Mouse (Mus musculus) MEL (cell line): ENCODE measurements around the gene Asrgl1. TPM values are rescaled to one million over a fixed set of nuclear protein-coding genes. Genes with fewer than 3 reads are reported as not detected.

Source experiments
- DNase-seq: peaks from one replicate; pipeline ENCODE4 v3.0.0; 2011; ENCODE audit warnings: low read depth, low spot score
- H3K27ac ChIP-seq: 2 replicates; pipeline ENCODE4 v1.5.1; 2012; ENCODE audit warnings: low read depth, mild to moderate bottlenecking, control low read depth, low read length, moderate library complexity; ENCODE audit not compliant: control insufficient read depth
- H3K27me3 ChIP-seq, 2 experiments: fragments of 150-350 bp in 1 of 2; sonication (generic) in 1 of 2; 2 replicates each; pipeline ENCODE4 v1.6.1; 2012; ENCODE audit warnings: low read length in 2 of 2, mild to moderate bottlenecking in 2 of 2, improper control_type of control experiment in 1 of 2, moderate library complexity in 1 of 2; ENCODE audit not compliant: insufficient read depth in 2 of 2, control insufficient read depth in 1 of 2
- H3K36me3 ChIP-seq, 2 experiments: 2 replicates each; pipeline ENCODE4 v1.6.1; 2012 to 2014; ENCODE audit warnings: low read length in 2 of 2, improper control_type of control experiment in 1 of 2, inconsistent platforms in 1 of 2, mild to moderate bottlenecking in 1 of 2; ENCODE audit not compliant: insufficient read depth in 2 of 2, control insufficient read depth in 1 of 2
- H3K4me1 ChIP-seq, 2 experiments: fragments of 150-350 bp in 1 of 2; sonication (generic) in 1 of 2; 2 replicates each; pipeline ENCODE4 v1.6.1; 2012; ENCODE audit warnings: low read length in 2 of 2, improper control_type of control experiment in 1 of 2, mild to moderate bottlenecking in 1 of 2; ENCODE audit not compliant: insufficient read depth in 2 of 2, control insufficient read depth in 1 of 2
- H3K4me3 ChIP-seq, 2 experiments: fragments of 150-350 bp in 1 of 2; sonication (generic) in 1 of 2; 2 replicates each; pipeline ENCODE4 v1.5.1; 2012; ENCODE audit warnings: low read depth in 2 of 2, low read length in 2 of 2, mild to moderate bottlenecking in 2 of 2, moderate library complexity in 2 of 2, control low read depth in 1 of 2, improper control_type of control experiment in 1 of 2; ENCODE audit not compliant: control insufficient read depth in 1 of 2, insufficient read depth in 1 of 2
- H3K79me2 ChIP-seq: 2 replicates; pipeline ENCODE4 v1.6.1; 2012; ENCODE audit warnings: mild to moderate bottlenecking, low read length, moderate library complexity; ENCODE audit not compliant: control insufficient read depth, poor library complexity, insufficient read depth
- H3K9ac ChIP-seq: 2 replicates; pipeline ENCODE4 v1.6.1; 2012; ENCODE audit warnings: low read depth, mild to moderate bottlenecking, control low read depth, low read length, moderate library complexity; ENCODE audit not compliant: control insufficient read depth, poor library complexity, severe bottlenecking
- H3K9me3 ChIP-seq: fragments of 150-350 bp; sonication (generic); replicated peaks from 2 replicates; pipeline ENCODE4 v1.6.1; 2012; ENCODE audit warnings: mild to moderate bottlenecking, low read length, improper control_type of control experiment, moderate library complexity; ENCODE audit not compliant: insufficient read depth
- CHD1 ChIP-seq: IDR thresholded peaks from 2 replicates; pipeline ENCODE4 v1.6.1; 2012; ENCODE audit warnings: low read depth, mild to moderate bottlenecking, inconsistent platforms, low read length, improper control_type of control experiment
- CHD2 ChIP-seq: IDR thresholded peaks from 2 replicates; pipeline ENCODE4 v1.6.1; 2011; ENCODE audit warnings: low read length, improper control_type of control experiment
- CTCF ChIP-seq, 3 experiments: IDR thresholded peaks in 2 of 3; conservative IDR thresholded peaks in 1 of 3; 2 replicates each; pipeline ENCODE4 v1.5.1; 2011 to 2012; ENCODE audit warnings: low read length in 3 of 3, low read depth in 2 of 3, mild to moderate bottlenecking in 2 of 3, improper control_type of control experiment in 1 of 3, inconsistent platforms in 1 of 3, mixed read lengths in 1 of 3, moderate library complexity in 1 of 3; ENCODE audit not compliant: control insufficient read depth in 1 of 3, insufficient read depth in 1 of 3, poor library complexity in 1 of 3, severe bottlenecking in 1 of 3
- E2F4 ChIP-seq: IDR thresholded peaks from 2 replicates; pipeline ENCODE4 v1.6.1; 2011; ENCODE audit warnings: low read depth, low read length, improper control_type of control experiment, borderline replicate concordance
- EP300 ChIP-seq, 2 experiments: IDR thresholded peaks; 2 replicates each; pipeline ENCODE4 v1.6.1; 2011; ENCODE audit warnings: improper control_type of control experiment in 2 of 2, low read length in 2 of 2, low read depth in 1 of 2, mild to moderate bottlenecking in 1 of 2
- ETS1 ChIP-seq: IDR thresholded peaks from 2 replicates; pipeline ENCODE4 v1.6.1; 2012; ENCODE audit warnings: low read depth, mild to moderate bottlenecking, inconsistent platforms, low read length, improper control_type of control experiment, moderate library complexity
- GABPA ChIP-seq: IDR thresholded peaks from 2 replicates; pipeline ENCODE4 v1.6.1; 2012; ENCODE audit warnings: low read depth, mild to moderate bottlenecking, inconsistent platforms, low read length, improper control_type of control experiment, moderate library complexity
- GATA1 ChIP-seq: IDR thresholded peaks from 2 replicates; pipeline ENCODE4 v1.6.1; 2011; ENCODE audit warnings: low read depth, low read length, improper control_type of control experiment
- HCFC1 ChIP-seq: IDR thresholded peaks from 2 replicates; pipeline ENCODE4 v1.6.1; 2012; ENCODE audit warnings: low read depth, mild to moderate bottlenecking, inconsistent platforms, low read length, improper control_type of control experiment, moderate library complexity
- JUND ChIP-seq: IDR thresholded peaks from 2 replicates; pipeline ENCODE4 v1.6.1; 2011; ENCODE audit warnings: low read depth, mild to moderate bottlenecking, improper control_type of control experiment, low read length
- MAX ChIP-seq: IDR thresholded peaks from 2 replicates; pipeline ENCODE4 v1.6.1; 2011; ENCODE audit warnings: low read length, improper control_type of control experiment
- MAZ ChIP-seq: IDR thresholded peaks from 2 replicates; pipeline ENCODE4 v1.6.1; 2012; ENCODE audit warnings: low read depth, mild to moderate bottlenecking, inconsistent platforms, low read length, improper control_type of control experiment
- MXI1 ChIP-seq: IDR thresholded peaks from 2 replicates; pipeline ENCODE4 v1.6.1; 2011; ENCODE audit warnings: mild to moderate bottlenecking, low read depth, low read length, improper control_type of control experiment
- MYB ChIP-seq: IDR thresholded peaks from 2 replicates; pipeline ENCODE4 v1.6.1; 2011; ENCODE audit warnings: mild to moderate bottlenecking, low read depth, low read length, improper control_type of control experiment
- NELFE ChIP-seq: IDR thresholded peaks from 2 replicates; pipeline ENCODE4 v1.6.1; 2011; ENCODE audit warnings: low read depth, low read length, improper control_type of control experiment
- SMC3 ChIP-seq: IDR thresholded peaks from 2 replicates; pipeline ENCODE4 v1.6.1; 2011; ENCODE audit warnings: low read depth, low read length, improper control_type of control experiment
- UBTF ChIP-seq: IDR thresholded peaks from 2 replicates; pipeline ENCODE4 v1.6.1; 2012; ENCODE audit warnings: low read depth, mild to moderate bottlenecking, inconsistent platforms, low read length, improper control_type of control experiment, moderate library complexity, borderline replicate concordance; ENCODE audit not compliant: insufficient read depth
- USF1 ChIP-seq: IDR thresholded peaks from 2 replicates; pipeline ENCODE4 v1.6.1; 2014; ENCODE audit warnings: low read depth, mild to moderate bottlenecking, inconsistent platforms, low read length, improper control_type of control experiment, moderate library complexity
- ZMIZ1 ChIP-seq: IDR thresholded peaks from 2 replicates; pipeline ENCODE4 v1.6.1; 2012; ENCODE audit warnings: low read depth, mild to moderate bottlenecking, inconsistent platforms, low read length, improper control_type of control experiment, moderate library complexity
- ZNF384 ChIP-seq: IDR thresholded peaks from 2 replicates; pipeline ENCODE4 v1.6.1; 2012; ENCODE audit warnings: low read depth, mild to moderate bottlenecking, inconsistent platforms, low read length, improper control_type of control experiment
- polyA plus RNA-seq, 2 experiments: library from polyadenylated mRNA; stranded (reverse) in 1 of 2; unstranded in 1 of 2; fragments of >175 nt in 1 of 2; fragments of >200 nt in 1 of 2; gene quantifications; 2 replicates each; pipeline versions ENCODE4 v1.2.1 to v1.2.4; 2012; ENCODE audit warnings: low replicate concordance in 2 of 2, low read depth in 1 of 2; ENCODE audit not compliant: insufficient read length in 2 of 2, insufficient read depth in 1 of 2, missing spikeins in 1 of 2
- total RNA-seq: library from RNA; depleted of rRNA; stranded (reverse); fragments of 300-350 nt; gene quantifications from 2 replicates; pipeline ENCODE4 v1.2.3, GENCODE M21; 2012

Gene Asrgl1
- total and polyA plus RNA-seq, 3 experiments = 24.5 to 63.9 TPM; not detected in 1

GRCm38 (mm10) chr19:9090709-9091108, 44.7 kb downstream of the Asrgl1 start:
- H3K27ac ChIP-seq = no peak overlapping the region
- H3K36me3 ChIP-seq = no peaks in the 10 kb centered on the region

GRCm38 (mm10) chr19:9090191-9090590, 45.2 kb downstream of the Asrgl1 start:
- no peak overlapping the region for H3K4me3 ChIP-seq
- H3K27me3 ChIP-seq = no peaks in the 10 kb centered on the region; a peak in 1 of 4 replicates
- no peaks in the 10 kb centered on the region for H3K36me3 ChIP-seq
- TF ChIP-seq ZMIZ1 (no peak), ETS1 (no peak), MAZ (no peak), NELFE (no peak), CTCF (IDR thresholded peaks at IDR 0.05 in 2 of 3, conservative IDR thresholded peaks at IDR 0.05 in 1 of 3; ENCODE audit: control insufficient read depth in 1 of 3, insufficient read depth in 1 of 3, low read depth in 2 of 3, low read length in 3 of 3, poor library complexity in 1 of 3, severe bottlenecking in 1 of 3) (no peak), HCFC1 (no peak), MAX (no peak), CHD1 (no peak), MYB (no peak), UBTF (no peak), ZNF384 (no peak), CHD2 (no peak), GABPA (no peak), GATA1 (no peak)
- H3K27ac ChIP-seq = no peak overlapping the region
- no peak for DNase-seq
- no peak overlapping the region for H3K9ac ChIP-seq
- H3K4me1 ChIP-seq = no peaks in the 10 kb centered on the region
- no peaks in the 10 kb centered on the region for H3K9me3 ChIP-seq
- H3K79me2 ChIP-seq = no peaks in the 10 kb centered on the region

More at GRCm38 (mm10) chr19:9090709-9091108, 44.7 kb downstream of the Asrgl1 start:
- DNase-seq = no peak
- no peaks in the 10 kb centered on the region for H3K79me2 ChIP-seq
- H3K27me3 ChIP-seq = no peaks in the 10 kb centered on the region; a peak in 1 of 4 replicates
- no peak overlapping the region for H3K9ac ChIP-seq
- TF ChIP-seq JUND (no peak), USF1 (no peak), MXI1 (no peak), MAX (no peak), EP300 (IDR thresholded peaks at IDR 0.05; ENCODE audit: low read depth in 1 of 2, low read length in 2 of 2) (no peak), E2F4 (no peak), SMC3 (no peak), GATA1 (no peak)
- H3K9me3 ChIP-seq = no peaks in the 10 kb centered on the region
- no peaks in the 10 kb centered on the region for H3K4me1 ChIP-seq
- no peak overlapping the region for H3K4me3 ChIP-seq
